Mouse (Mus musculus): Measurements from ENCODE around the gene Kcnc1. TPM values are rescaled to one million over a fixed set of nuclear protein-coding genes. Genes with fewer than 3 reads are reported as not detected.

Kcnc1 gene
- total RNA-seq, 2 experiments from 2014 or later: 50.0 to 65.5 TPM

DNA sequence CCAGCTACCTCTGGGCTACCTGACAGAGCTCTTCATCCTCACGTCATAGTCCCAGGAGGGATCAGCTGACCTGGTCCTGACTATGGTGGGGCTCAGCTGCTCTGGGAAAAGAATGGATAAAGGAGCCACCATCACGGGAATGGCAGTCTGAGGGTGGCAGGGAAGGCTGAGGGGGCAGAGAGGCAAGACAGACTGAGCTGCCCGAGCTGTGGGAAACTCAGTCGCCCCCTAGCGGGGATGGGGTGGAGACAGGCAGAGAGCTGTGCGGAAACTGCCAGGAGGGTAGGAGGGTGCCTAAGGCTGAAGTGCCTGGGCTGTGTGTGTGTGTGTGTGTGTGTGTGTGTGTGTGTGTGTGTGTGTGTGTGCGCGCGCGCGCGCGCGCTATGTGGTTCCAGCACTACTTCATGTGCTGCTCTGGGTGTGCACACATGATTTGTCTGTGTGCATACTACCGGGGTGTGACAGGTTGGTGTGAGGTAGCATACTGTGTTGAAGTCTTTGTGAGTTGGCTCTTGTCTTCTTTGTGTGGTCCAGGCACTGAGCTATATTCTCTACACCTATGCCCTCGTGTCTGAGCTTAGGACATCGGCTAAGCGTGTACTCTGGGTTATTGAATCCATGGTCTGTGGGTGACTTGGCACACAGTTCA, 26.6 kb downstream of the Kcnc1 start:
- peak; percentile 52 for DNase-seq

DNA sequence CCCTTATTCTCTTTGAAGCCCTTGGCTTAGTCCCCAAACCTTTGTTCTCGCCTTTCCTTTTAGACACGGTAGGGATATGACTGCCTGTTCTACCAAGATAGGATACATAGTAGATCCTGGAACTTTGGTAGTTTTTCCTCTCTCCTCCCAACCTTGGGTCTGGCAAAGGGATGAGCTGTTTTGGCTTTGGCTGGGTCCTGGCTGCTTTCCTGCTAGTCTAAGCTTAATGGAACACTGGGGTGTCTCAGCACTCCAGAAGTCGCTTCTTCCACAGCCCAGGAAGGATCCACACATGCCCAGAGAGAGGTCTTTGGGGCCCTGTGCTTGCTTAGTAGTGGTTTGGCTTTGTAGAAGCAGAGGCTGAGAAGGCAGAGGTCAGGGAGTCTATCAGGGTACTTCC, 27.7 kb downstream of the Kcnc1 start:
- no peak for DNase-seq

DNA sequence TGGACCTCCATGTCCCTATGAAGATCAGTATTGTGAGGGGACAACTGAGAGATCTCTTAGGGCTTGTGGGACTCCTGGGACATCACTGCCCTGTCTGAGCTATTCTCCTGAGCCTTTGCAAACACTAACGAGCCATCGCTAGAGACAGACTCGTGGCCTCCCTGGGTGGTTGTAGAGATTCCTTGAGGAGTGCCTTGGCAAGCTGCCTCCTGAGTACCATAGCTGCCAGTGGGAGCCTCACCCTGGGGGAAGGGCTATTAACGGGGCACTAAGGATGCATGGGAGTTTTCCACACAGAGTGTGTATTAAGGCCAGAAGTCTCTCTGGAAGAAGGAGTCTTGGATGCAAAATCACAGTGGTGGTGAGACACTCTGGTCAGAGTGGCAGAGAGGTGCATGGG, 28.7 kb downstream of the Kcnc1 start:
- no peak for DNase-seq

DNA sequence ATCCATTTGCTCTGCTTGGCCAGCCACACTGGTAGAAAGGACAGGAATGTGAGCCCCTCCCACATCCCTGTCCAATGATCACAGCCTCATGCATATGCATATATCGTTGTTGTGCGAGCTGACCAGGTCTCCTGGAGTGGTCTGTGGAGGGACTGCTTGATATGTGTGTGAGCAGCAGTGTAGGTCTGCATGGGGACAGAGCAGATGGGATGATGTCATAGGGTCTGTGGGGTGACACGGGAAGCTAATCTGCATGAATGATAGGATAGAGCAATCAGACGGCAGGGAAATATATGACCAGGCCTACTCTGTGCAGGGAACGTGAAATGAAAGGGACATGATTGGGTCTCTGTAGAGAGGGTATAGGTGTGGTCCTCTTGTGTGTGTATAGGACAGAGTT, 37.6 kb downstream of the Kcnc1 start:
- DNase-seq: no peak

DNA sequence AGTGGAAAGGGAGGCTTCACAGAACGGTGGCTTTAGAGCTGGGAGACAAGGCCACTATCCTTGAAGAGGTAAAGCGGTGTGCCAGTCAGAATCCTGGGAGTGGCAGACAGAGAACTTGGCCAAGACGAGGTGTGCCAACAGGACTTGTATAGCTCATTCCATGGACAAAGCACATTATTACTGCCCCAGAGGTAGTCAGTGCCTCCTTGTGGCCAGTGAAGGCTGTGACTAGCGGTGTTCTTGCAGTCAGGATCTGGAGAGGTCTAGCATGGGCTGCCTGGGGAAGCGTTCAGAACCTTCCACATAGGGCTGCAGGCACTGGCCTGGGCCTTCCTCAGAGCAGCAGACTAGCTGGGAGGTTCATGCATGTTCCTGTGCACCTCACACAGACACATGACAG, 39.5 kb downstream of the Kcnc1 start:
- no peak for DNase-seq

DNA sequence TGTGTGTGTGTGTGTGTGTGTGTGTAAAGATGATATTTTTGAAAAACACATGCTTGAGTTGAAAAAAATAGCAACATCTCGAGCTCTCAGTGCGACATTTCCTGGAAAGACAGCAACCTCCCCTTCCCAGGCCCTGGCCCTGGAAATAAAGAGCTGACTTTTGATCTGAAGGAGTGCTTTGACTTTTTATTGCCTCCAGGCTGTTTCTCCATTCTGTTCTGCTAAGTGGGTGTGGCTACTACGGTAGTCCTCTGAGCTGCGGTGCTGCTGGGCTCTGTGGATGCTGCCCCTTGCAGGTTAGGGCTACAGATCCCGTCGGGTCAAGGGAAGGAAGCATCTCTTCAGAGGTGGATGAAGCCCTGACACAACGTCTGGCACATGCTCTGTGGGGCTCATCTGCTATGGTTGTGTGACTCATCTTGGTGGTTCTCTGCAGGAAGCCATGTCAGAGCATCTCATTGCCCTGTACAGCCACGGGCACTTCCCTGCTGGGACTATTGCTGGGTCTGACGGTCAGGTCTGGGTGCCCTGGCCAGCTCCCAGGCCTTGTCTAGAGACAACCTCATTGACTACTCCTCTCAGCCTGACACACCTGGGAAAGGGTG, 42.3 kb downstream of the Kcnc1 start:
- DNase-seq: no peak

DNA sequence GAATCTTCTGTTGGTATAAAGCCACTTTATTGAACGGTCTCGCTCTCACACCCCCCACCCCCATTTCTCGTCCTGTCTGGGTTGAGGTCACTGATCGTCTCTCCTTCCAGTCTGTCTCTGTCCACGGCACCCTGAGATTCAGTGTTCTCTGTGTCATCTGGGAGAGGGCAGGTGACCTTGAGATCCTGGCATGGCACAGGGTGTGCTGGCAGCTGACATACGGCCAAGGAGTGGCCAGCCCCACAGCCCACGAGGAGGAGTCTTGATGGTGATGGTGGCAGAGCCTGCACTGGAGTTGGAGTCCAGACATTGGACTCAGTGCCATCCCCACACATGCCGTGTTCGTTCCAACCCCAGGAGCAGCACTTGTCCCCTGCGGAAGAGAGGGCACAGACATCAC, 46.9 kb downstream of the Kcnc1 start:
- DNase-seq: no peak

DNA sequence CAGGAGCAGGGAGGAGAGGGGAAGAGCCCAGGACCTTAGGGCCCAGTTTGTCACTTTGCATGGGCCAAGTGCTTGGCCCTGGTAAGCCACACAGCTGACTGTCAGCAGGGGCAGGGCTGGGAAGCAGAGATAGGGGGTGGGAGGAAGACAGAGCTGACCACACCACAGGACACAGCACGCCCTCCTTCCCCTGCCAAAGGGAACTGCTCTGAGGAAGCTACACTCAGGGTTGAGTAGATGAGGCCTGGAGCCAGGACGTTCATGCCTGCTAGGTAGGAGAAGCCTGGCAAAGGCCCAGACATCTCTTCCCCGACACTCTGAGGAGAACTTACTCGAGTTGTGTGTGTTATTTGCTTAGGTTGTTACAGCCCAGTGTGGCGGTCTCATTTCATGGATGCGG, 49.6 kb downstream of the Kcnc1 start:
- no peak for DNase-seq

DNA sequence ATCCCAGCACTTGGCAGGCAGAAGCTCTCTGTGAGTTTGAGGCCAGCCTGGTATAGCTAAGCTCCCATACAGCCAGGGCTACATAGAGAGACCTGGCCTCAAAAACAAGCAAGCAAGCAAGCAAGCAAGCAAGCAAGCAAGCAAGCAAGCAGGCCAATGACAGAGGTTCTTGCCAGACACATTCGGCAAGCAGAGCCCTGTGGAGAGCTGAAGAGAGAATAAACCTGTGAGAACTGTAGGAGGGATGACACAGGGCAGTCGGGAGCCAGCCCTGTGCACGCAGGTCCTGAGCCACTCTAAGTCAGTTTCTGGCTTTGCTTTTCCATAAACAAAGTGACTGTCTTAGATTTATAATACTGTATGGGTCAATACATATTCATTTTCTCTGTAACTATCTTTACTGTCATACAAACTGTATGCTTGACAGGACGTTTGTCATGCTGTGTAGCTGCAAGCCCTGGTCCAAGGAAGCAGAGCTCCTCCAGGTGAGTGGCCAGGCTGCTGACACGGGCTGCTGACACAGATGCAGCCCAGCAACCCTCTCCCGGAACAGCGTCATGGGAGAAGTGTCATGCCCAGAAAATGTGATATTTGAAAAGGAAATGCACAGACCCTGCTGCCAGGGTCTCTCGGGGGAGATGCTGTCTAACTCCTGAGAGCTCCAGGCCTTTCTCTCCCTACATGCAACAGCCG, 51.3 kb downstream of the Kcnc1 start:
- no peak for DNase-seq

DNA sequence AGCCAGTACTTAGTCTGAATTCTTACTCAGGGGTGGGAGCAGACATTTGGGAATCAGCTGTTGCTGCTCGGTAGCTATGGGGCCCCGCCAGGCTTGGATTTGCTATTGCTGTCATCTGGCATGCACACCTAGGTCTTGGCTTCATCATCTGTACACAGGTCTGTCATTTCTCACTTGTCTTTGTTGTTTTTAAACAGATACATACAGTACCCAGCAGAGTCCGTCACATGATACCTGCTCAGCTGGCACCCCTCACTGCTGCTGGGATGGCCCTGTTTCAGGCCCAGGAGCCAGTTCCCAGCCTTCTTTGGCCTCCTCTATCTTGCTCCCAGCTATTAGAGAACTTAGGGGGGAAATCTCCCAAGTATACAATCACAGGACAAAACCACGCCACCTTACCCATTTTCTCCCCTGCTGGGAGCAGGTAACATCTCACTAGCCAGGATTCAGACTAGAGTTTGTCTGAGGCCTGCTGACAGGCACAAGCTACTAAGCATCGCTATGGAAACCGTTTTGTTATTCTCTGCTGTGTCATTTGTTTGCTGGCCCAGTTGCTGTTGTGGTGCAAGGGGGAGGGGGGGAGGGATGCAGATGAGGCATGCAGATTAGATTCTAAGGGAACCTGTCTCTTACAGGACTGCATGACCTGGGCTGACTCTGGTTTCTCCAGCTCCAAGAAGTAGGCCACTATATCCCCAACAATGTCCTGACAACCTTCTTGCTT, 52.8 kb downstream of the Kcnc1 start:
- peak; percentile 38 for DNase-seq

DNA sequence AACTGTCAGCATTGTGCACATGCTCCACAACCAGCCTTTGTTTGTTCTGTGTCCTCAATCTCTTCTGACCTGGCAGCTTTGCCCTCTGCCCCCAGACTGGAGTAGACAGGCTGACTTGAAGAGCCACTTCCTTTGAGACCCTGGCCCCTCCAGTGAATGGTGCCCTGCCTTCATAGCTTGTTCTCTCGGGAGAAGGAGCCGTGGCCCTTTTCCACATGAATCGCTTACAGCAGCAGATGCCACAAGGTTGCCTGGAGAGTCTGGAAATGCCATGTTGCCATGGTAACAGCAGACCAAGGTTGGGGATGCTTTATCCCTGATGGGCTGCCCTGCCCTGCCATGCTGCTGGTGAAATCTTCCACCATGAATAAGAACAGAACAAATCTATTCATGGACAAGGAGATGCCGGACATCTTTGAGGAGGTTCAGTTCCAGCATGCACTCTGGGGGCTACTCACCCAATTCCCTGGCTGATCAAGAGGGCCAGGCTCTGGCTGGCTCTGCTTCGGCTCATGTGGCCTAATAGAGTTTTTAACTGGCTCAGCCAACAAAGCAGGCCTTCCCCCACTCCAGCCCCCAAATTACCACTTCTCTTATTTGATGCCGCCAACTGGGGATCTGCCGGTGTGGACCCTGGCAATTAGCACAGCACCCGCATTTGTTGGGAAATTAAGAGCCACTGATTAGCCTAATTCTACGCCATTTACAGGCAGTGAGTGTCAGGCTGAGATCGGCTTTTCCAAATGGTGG, 57.8 kb downstream of the Kcnc1 start:
- no peak for DNase-seq

DNA sequence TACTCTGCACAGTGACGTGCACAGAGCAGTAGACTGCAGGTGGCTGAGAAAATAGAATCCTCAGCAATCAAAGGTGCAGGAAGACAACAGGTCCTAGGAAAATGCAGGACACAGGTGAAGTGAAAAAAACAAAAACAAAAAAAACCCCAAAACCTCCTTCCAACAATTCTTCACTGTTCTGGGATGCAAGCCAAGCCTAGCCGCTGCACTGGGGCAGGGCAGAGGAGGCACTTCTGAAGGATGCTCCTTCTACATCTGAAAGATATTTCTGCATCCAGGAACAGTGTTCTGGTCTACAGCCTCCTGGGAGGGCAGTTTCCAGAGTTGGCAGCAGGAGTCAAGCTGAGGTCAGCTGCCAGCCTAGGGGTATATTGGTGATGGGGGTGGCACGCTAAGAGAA, 61.6 kb downstream of the Kcnc1 start:
- DNase-seq: no peak

DNA sequence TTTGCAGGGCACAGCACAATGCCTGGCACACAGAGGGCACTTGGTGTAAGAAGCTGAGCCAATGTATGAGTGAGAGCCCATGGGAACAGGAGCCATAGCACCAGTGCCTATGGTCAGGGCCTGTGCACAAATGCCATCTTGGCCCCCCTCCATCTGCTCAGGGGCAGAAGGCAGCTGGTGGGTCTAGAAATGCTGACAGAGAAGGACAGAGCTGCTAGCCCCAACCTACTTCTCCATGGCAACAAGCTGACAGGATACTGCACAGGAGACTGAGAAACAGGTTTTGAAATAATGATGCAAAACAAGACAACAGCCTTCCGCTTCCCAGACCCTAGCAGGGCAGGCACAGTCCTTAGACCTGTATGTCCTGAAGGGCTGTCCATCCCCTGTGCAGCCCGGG, 62.9 kb downstream of the Kcnc1 start:
- no peak for DNase-seq

DNA sequence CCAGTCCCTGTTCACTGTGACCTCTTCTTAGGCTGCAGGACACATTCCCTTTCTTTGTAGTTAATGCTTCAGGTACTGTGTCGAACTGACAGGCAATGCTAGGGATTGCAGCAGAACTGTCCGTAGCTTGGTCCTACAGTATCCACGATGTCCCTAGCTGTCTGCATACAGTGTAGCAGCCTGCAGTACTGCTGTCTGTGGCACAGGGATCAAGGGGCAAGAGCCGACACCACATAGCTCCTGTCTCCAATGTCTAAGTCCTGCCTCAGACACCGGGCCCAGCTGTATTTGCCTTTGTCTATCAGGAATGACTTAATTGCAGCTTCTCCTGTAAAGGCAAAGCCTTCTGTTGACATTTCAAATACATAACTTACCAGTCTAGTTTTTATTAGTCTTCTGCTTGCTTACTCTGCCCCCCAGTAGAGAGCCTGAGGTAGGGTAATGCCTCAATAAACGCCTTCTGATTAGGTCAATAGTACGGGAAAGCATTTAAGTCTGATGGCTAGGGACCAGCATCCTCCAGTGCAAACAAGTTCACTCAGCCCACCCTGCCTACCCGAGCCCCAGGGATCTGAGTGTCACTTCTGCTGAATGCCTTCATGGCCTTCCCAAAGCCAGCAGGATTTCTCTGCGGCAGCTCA, 63.4 kb downstream of the Kcnc1 start:
- DNase-seq: no peak

DNA sequence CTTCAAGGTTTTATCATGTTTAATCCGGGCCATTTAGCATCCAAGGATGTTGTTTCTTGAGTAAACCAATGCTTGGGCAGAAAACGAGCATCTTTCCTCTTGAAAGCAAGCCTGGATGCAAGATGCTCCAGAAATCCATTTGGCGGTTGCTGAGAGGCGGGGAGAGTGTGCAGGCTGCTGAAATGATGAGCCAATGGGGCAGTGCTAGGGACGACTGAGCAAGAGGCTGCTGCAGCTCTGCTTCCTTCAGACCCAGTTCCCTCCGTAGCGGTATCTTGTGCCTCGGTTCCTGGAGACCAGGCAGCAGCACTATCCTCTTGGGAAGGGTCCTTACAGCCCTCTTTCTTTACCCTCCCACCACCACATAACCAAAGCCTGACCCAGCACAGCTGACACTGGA, 66.0 kb downstream of the Kcnc1 start:
- no peak for DNase-seq

DNA sequence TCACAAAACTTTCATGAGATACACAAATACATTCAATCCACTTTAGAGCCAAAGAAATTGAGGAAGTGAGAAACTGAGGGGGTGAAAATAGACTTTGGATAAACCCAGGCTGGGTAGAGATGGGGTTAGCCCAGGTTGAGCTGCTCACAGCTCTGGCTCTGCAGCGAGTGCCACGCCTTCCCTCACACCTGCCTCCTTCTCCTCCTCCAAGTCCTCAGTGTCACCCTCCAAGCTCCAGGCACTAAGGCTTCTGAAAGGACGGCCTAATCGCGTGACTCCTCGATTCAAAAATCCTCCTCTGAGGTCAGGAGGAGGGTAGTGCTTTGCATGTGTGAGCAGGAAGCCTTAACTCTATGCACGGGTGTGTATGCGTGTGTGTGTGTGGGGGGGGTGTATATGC, 66.8 kb downstream of the Kcnc1 start:
- no peak for DNase-seq

DNA sequence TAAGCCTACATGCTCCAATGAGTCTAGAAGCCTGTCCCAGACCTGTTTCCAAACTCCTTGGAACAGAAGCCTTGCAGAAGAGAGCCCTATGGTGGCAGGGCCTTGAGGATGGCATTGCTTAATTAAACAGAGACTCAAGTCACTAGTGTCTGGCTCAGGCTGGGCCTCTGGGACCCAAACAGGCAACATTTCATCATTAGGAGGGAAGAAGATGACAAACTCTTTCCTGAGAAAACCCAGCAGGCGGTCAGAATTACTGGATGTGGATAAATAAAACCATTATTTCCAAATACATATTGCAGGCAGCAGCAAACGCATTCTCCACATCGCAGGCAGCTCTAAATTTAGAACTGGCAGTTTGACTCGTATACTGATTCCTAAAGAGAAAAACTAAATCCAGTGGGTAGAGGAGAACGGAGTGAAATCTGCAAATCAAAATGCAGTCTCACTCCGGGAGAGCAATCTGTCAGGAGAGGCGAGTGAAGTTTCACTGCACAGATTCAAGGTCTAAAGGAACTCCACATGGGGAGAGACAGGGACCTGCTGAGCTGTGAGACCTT, 70.2 kb downstream of the Kcnc1 start:
- DNase-seq: no peak

DNA sequence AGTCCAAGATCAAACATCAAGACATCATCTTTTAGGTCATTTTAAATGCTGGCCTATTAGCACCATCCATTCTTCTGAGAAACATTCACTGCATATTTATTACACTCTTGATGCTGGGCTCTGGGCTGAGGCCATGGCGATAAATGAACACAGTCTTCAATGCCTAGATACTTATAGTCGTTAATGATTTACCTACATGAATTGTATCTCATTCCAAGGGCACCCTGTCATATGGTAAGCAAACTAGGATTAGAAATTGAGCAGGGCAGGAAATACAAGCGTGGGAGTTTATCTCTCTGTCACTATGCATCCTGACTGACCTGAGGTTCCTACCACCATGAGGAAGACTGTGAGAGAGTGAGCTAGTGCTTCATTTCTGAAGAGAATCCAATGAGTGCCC, 73.2 kb downstream of the Kcnc1 start:
- no peak for DNase-seq

DNA sequence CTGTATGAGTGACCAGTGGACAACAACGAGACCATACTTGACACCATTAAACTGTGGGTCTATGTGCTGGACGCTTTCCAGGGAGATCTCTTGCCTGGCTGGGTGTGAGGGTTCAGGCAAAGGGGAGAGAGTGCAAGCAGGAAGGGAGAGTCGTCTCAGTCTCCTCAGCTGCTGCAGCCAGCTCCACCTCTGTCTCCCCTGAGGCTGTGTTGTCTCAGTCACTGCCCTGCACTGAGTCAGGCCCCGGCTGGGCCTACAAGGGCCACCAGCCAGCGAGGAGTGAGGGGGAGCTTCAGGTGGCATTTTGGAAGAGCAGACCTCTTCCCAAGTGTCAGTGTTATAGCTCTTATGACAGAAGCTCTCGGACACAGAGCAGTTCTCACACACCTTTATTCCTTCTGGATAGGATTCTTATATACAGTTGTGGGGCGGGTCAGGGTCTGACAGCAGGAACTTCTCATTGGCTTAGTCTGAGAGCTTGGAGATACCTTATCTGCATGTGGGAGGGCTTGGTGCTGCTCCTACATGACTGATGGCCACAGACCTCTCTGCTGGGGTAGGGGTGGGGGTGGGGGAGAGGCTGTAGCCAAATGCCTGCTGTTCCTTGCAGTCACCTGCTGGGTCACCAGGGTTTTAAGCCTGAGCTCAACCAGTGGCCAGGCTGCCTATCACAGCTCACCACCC, 74.9 kb downstream of the Kcnc1 start:
- DNase-seq: no peak

DNA sequence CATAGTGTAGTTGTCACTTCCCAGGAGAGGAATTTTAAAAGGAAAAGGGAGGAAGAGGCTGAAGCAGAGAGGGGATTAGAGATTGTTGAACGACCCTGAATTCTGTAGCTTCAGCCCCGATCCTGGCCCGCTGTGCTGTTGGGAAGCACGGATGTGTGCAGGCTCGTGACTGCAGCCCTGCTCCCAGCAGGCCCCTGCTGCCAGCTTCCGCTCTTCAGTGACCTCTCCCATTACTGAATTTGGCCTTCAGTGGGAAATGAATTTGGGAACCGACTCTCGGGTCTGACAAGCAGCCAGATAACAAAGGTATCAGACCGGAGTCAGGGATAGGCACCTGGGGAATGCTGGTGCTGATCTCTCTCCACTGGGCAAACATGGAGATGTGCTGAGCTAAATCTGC, 76.8 kb downstream of the Kcnc1 start:
- no peak for DNase-seq

DNA sequence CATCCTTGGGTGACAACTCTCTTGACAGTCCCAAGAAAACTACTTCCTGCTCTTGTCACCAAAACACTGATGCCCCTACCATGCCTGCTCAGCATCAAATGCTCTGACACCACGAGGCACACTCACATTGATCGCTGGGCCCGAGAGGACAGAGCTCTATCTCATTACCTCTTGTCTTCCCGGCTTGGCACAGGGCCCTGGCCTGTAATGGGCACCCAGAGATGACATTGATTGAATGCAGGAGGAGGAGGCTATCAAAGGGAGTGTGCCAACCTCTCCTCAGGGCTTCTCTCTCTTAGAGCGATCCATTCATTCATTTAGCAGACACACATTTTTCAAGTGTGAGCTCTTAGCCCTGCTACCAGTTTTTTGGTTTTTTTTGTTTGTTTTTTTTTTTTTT, 79.2 kb downstream of the Kcnc1 start:
- no peak for DNase-seq
